Mouse (Mus musculus): ENCODE results near the gene Hist1h2be. TPM values are rescaled to one million over a fixed set of nuclear protein-coding genes. Genes with fewer than 3 reads are reported as not detected.
"Not testable (repeated sequence)": the region's sequence is repeated elsewhere in the genome, so short reads cannot be mapped to it uniquely, and the experiment has no call there.

The Hist1h2be gene
- polyA plus RNA-seq, 1 experiment from 2014 or later: 3.6 TPM

DNA sequence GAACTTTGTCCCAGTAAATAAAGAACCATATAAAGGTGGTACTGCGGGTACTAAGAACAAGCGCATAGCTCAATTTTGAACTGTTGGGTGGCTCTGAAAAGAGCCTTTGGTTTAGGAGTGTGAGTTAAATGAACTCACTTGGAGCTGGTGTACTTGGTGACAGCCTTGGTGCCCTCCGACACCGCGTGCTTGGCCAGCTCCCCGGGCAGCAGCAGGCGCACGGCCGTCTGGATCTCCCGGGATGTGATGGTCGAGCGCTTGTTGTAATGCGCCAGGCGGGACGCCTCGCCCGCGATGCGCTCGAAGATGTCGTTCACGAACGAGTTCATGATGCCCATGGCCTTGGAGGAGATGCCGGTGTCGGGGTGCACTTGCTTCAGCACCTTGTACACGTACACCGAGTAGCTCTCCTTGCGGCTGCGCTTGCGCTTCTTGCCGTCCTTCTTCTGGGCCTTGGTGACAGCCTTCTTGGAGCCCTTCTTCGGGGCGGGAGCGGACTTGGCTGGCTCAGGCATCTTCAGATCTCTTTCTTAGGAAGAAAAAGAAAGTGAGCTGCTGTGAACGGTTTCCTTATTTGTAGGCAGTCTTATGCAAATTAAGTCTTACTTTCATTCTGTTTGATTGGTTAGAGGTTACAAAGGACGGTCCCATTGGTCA lies 35.4 kb downstream of the Hist1h2be start:
- Histone ChIP-seq H3K27ac (peak overlapping the region; percentile 94), H3K4me3 (peak overlapping the region; percentile 55), H3K4me1 (peaks cover 52% of the 10 kb centered on the region)
- not testable (repeated sequence) for H3K27me3 ChIP-seq (ENCODE audit: poor library complexity, severe bottlenecking); H3K36me3 ChIP-seq (replicated peaks); H3K9me3 ChIP-seq
- DNase-seq (ENCODE audit: extremely low spot score, low spot score): peak; percentile 80
- under 1% methylated on average over 30 of the region's 36 CpGs for WGBS

- Histone ChIP-seq H3K36me3 (replicated peaks) (no peaks in the 10 kb centered on the region), H3K9me3 (no peaks in the 10 kb centered on the region), H3K27me3 (ENCODE audit: poor library complexity, severe bottlenecking) (no peaks in the 10 kb centered on the region), H3K4me3 (peak overlapping the region; percentile 55), H3K4me1 (peaks cover 57% of the 10 kb centered on the region), H3K27ac (peak overlapping the region; percentile 94)
- under 1% methylated on average over 21 of the region's 21 CpGs for WGBS
- peak; percentile 78 for DNase-seq (ENCODE audit: extremely low spot score, low spot score)
Measured at GRCm38 (mm10) chr13:23585029-23585441, 35.9 kb downstream of the Hist1h2be start.

DNA sequence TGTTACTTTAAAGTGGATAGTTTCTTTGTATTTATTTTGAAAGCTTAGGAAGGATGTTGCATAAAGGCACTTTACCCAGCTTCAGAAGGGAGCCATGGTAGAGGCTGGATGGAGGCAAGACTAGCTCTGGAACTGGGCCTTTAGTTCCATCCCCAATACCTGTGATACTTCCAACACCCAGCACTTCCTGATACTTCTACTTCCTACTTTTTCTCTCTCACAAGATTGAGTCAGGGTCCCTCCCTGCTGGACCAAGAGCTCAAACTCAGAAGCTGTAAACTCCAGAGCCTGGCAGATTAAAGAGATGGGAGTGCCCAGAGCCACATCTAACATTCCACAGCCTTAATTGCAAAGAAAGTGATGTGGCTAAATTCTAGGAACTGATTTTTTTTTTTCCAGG lies 36.6 kb downstream of the Hist1h2be start:
- no peaks in the 10 kb centered on the region for H3K27me3 ChIP-seq (ENCODE audit: poor library complexity, severe bottlenecking)
- DNase-seq (ENCODE audit: extremely low spot score, low spot score): peak; percentile 25

DNA sequence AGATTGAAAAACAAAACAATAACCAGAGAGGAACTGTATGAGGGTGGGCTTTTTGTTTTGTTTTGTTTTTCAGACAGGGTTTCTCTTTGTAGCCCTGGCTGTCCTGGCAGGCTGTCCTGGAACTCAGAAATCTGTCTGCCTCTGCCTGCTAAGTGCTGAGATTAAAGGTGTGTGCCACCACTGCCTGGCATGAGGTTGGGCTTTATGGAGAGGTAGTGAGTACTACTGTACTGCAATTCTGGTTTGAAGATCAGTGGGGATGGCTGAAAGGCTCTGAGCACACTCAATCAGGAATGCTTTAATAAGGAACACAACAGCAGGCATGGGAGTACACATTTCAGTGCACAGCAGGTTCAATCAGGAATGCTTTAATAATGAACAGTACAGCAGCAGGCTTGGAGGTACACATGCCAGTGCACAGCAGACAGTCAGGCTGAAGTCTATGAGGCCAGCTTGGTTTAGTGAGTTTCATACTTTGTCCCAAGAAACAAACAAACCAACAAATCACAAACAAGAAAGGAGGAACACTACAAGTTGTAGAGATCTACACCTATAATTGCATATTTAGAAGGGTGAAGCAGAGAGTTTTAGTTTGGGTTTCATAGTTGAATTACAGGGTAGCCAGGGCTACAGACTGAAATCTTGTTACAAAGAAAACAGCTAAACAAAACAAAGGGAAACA lies 37.4 kb downstream of the Hist1h2be start:
- Histone ChIP-seq H3K4me3 (peak overlapping the region; percentile 61), H3K36me3 (replicated peaks) (no peaks in the 10 kb centered on the region), H3K4me1 (peaks cover 57% of the 10 kb centered on the region), H3K9me3 (no peaks in the 10 kb centered on the region), H3K27ac (peak overlapping the region; percentile 94), H3K27me3 (ENCODE audit: poor library complexity, severe bottlenecking) (no peaks in the 10 kb centered on the region)
- peak; percentile 30 for DNase-seq (ENCODE audit: extremely low spot score, low spot score)

More for the DNA sequence above, 36.6 kb downstream of the Hist1h2be start:
- Histone ChIP-seq H3K9me3 (no peaks in the 10 kb centered on the region), H3K27ac (peak overlapping the region; percentile 94), H3K4me3 (peak overlapping the region; percentile 55), H3K36me3 (replicated peaks) (no peaks in the 10 kb centered on the region), H3K4me1 (peaks cover 57% of the 10 kb centered on the region)

DNA sequence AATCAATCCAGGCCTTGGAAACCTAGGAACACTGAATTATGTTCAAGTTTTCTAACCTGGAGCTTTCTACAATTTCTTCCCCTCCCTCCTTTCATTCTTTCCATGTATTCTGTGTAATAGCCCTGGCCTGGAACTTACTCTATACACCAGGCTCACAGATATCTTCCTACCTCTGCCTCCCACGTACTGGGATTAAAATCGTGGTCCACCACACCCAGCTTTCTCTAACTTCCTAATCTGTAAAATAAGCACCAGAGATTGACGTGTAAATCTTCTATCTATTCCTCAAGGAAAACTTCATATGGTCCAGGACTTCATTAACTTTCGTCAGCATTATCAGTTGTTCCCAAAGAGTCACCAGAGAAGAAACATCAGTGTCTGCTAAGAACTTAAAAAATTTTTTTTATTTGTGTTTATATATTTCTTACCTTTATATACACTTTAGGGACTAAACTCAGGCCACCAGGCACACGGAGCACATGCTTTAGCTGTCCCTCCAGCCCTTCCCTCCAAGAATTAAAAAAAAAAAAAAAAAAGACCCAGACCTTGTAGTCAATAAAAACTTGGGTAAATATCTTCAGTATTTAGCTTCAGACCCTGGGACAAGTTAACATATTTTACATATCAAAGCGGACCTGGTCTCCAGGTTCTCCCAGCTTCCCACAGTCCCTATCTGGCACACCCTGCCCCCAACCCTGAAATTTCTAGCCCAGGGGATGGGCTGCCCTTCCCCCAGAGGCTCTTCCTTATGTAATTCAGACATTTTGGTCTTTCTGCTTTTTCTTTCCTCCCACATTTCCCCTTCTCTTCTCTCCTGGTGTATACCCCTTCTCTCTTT lies 38.5 kb downstream of the Hist1h2be start:
- 6% methylated on average over 6 of the region's 6 CpGs for WGBS
- peak overlapping the region; percentile 94 for H3K27ac ChIP-seq
- DNase-seq (ENCODE audit: extremely low spot score, low spot score): peak; percentile 31
- H3K4me1 ChIP-seq: peaks cover 58% of the 10 kb centered on the region
- H3K9me3 ChIP-seq: no peaks in the 10 kb centered on the region
- no peaks in the 10 kb centered on the region for H3K36me3 ChIP-seq (replicated peaks)
- H3K4me3 ChIP-seq: peak overlapping the region; percentile 61
- H3K27me3 ChIP-seq (ENCODE audit: poor library complexity, severe bottlenecking): no peaks in the 10 kb centered on the region

GRCm38 (mm10) chr13:23581408-23582218 lies 39.3 kb downstream of the Hist1h2be start, which contains the start of gene Hist1h4d:
TSS of gene Hist1h4d (plus strand) at chr13:23581598.
- H3K9me3 ChIP-seq: no peaks in the 10 kb centered on the region
- no peaks in the 10 kb centered on the region for H3K27me3 ChIP-seq (ENCODE audit: poor library complexity, severe bottlenecking)
- WGBS: under 1% methylated on average over 43 of the region's 43 CpGs
- peak; percentile 95 for DNase-seq (ENCODE audit: extremely low spot score, low spot score)
- H3K36me3 ChIP-seq (replicated peaks): no peaks in the 10 kb centered on the region
- H3K27ac ChIP-seq: peak within 1 kb of the TSS; percentile 94
- peaks cover 60% of the 10 kb centered on the region for H3K4me1 ChIP-seq
- H3K4me3 ChIP-seq: peak within 1 kb of the TSS; percentile 61

GRCm38 (mm10) chr13:23577835-23578234 lies 43.1 kb downstream of the Hist1h2be start:
- peaks cover 47% of the 10 kb centered on the region for H3K4me1 ChIP-seq
- no peaks in the 10 kb centered on the region for H3K27me3 ChIP-seq (ENCODE audit: poor library complexity, severe bottlenecking)
- DNase-seq (ENCODE audit: extremely low spot score, low spot score): no peak
- no peaks in the 10 kb centered on the region for H3K36me3 ChIP-seq (replicated peaks)
- H3K4me3 ChIP-seq: no peak overlapping the region
- no peaks in the 10 kb centered on the region for H3K9me3 ChIP-seq
- 88% methylated on average over 1 of the region's 1 CpGs for WGBS
- peak overlapping the region; percentile 95 for H3K27ac ChIP-seq

DNA sequence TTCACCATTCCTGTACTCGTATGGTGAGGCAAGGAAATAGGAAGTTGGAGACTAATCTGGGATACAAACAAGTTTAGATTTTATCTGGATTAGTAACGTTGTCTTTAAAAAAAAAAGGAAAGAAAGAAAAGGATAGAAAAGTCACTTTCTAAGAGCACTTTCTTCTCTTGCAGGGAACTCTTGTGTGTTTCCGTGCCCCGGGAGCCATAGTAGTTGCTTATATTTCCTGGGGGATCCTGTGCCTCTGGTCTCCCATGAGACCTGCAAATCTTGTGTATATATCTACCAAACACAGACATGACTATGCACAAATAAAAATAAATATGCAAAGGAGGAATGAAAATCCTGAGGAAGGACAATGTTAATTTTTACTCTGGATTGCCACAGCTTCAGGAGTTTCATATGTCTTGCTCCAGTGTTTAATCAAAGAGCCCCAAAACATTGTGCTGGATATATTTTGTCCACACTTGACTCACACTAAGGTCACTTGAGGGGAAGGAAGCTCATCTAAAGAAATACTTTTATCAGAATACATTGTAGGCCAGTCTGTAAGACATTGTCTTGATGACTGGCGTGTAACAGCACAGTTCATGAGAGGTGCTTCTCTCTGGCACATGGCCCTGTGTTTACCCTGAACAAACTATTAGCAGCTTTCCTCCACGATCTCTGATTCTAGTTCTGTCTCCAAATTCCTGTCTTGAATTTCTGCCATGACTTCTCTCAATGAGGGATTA lies 43.9 kb downstream of the Hist1h2be start:
- Histone ChIP-seq H3K4me1 (peaks cover 46% of the 10 kb centered on the region), H3K9me3 (no peaks in the 10 kb centered on the region), H3K4me3 (peak overlapping the region; percentile 62), H3K36me3 (replicated peaks) (no peaks in the 10 kb centered on the region), H3K27ac (peak overlapping the region; percentile 95), H3K27me3 (ENCODE audit: poor library complexity, severe bottlenecking) (no peaks in the 10 kb centered on the region)
- WGBS: 56% methylated on average over 6 of the region's 6 CpGs
- peak; percentile 30 for DNase-seq (ENCODE audit: extremely low spot score, low spot score)

DNA sequence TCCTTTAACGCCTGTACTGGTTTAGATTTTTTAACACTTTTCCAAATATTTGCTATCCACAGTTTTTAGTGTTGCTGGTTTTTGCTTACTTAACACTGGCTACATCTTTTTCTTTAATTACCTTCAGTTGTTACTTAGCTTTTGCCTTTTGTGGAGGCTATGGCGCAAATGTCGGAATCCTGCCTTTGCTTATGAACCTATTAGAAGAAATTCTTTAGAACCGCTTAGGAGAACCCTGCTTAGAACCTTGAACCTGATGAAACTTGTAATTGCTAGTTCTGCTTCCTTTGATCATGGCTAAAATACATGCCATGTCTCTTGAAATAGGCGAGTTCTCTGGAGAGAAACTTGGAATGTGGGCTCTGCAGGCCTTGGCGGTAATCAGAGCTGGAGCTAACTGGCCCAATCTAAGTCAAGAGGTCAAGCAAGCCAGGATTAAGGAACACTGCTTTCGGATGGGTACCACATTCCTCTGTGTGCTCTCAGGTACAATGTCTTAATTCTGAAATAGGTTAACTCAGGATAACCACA lies 44.5 kb downstream of the Hist1h2be start:
- no peaks in the 10 kb centered on the region for H3K27me3 ChIP-seq (ENCODE audit: poor library complexity, severe bottlenecking)
- peak overlapping the region; percentile 95 for H3K27ac ChIP-seq
- H3K9me3 ChIP-seq: no peaks in the 10 kb centered on the region
- peak overlapping the region; percentile 62 for H3K4me3 ChIP-seq
- H3K36me3 ChIP-seq (replicated peaks): no peaks in the 10 kb centered on the region
- WGBS: 2% methylated on average over 7 of the region's 7 CpGs
- H3K4me1 ChIP-seq: peaks cover 42% of the 10 kb centered on the region
- peak; percentile 62 for DNase-seq (ENCODE audit: extremely low spot score, low spot score)

DNA sequence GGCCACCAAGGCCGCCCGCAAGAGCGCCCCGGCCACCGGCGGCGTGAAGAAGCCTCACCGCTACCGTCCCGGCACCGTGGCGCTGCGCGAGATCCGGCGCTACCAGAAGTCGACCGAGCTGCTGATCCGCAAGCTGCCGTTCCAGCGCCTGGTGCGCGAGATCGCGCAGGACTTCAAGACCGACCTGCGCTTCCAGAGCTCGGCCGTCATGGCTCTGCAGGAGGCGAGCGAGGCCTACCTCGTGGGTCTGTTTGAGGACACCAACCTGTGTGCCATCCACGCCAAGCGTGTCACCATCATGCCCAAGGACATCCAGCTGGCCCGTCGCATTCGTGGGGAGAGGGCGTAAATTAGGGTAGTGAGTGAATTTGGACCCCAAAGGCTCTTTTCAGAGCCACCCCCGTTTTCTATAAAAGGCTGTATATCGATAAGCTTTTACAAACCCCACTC lies 45.0 kb downstream of the Hist1h2be start:
- Histone ChIP-seq H3K4me1 (peaks cover 39% of the 10 kb centered on the region), H3K27ac (peak overlapping the region; percentile 95), H3K4me3 (peak overlapping the region; percentile 62)
- not testable (repeated sequence) for H3K9me3 ChIP-seq; H3K27me3 ChIP-seq (ENCODE audit: poor library complexity, severe bottlenecking); H3K36me3 ChIP-seq (replicated peaks)
- DNase-seq (ENCODE audit: extremely low spot score, low spot score): peak; percentile 26
- WGBS: 0% methylated on average over 11 of the region's 40 CpGs

DNA sequence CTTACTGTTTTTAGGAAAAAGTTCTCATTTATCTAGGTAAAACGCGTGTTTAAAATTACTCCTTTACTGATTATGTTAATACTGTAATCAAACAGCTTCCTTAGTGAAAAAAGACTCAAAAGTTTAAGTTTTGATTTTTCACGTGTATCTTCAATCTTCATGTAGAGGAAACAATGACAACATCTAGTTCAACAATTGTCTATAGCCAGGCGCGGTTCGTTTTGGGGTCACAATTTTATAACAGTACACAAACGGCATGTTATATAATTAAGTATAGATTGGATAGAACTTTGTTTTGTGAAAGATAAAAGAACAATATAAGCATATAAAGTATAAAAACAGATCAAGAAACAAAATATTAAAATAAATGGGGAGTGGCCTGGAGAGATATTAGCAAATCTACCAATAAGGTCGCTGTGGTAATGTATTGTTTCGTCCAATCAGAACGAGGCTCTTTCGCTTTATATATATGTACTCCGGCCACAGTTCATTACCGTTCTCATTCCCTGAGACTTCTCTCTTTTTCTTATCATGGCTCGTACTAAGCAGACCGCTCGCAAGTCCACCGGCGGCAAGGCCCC lies 45.6 kb downstream of the Hist1h2be start, which contains the start of gene Hist1h3d:
Gene Hist1h3d, plus strand, starts transcription at position 493 of the 581 bp plus-strand sequence.
- H3K9me3 ChIP-seq: no peaks in the 10 kb centered on the region
- H3K4me3 ChIP-seq: peak within 1 kb of the TSS; percentile 62
- peak within 1 kb of the TSS; percentile 95 for H3K27ac ChIP-seq
- WGBS: under 1% methylated on average over 18 of the region's 18 CpGs
- H3K27me3 ChIP-seq (ENCODE audit: poor library complexity, severe bottlenecking): no peaks in the 10 kb centered on the region
- peaks cover 34% of the 10 kb centered on the region for H3K4me1 ChIP-seq
- H3K36me3 ChIP-seq (replicated peaks): no peaks in the 10 kb centered on the region
- DNase-seq (ENCODE audit: extremely low spot score, low spot score): peak; percentile 57

Data from forebrain, embryonic 10.5 days (tissue).